Mouse (Mus musculus) brain, embryonic 14.5 days (tissue): ENCODE measurements around the gene Lgals8.

ENCODE experiments used
- CTCF ChIP-seq: fragments of 200-500 bp; IDR thresholded peaks from 2 replicates; pipeline ENCODE4 v1.5.1; 2012; ENCODE audit warnings: inconsistent platforms, mild to moderate bottlenecking, moderate library complexity, borderline replicate concordance; ENCODE audit not compliant: insufficient read depth, insufficient read length; ENCODE audit errors: extremely low read depth
- POLR2A ChIP-seq: fragments of 200-500 bp; IDR thresholded peaks from 2 replicates; pipeline ENCODE4 v1.6.1; 2012; ENCODE audit warnings: mild to moderate bottlenecking, inconsistent platforms, borderline replicate concordance; ENCODE audit not compliant: poor library complexity, insufficient read depth, insufficient read length, severe bottlenecking; ENCODE audit errors: extremely low read depth

DNA sequence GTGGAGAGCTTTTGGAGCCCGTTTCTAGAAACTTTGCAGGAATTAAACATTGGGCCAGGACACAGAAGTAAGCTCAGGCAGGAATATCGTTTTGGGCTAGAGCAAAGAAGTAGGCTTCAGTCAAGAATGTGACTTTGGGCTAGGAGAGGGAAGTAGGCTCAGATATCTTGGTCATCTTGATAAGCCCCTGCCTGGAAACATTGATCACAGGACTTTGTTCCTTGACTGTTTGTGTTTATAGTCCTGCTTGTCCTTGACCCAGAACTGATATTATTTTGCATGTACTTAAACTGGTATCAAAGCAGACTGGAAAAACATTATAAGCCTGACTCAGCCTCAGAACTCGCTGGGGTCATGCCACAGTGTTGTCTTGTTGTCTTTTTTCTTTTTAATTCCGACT, 2.1 kb downstream of the Lgals8 start:
- TF ChIP-seq CTCF, result no peak
- no peak for TF ChIP-seq POLR2A
